9 mouse cellular contexts compared by ENCODE assay signal in the genomic region with DNA sequence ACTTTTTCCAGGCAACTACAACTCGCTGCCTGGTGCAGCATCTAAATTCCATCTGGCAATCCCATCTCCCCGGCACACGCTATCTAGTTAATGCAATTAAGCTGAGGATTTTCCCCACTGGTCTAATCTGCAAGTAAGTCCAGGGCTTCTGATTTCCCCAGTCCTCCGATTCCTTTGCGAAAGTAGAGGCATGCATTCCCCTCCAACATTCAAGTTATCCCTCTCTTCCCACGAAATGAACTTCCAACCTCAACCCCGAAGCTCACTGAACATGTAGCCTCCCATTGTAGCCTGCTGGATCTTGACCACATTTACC. TPM values are rescaled to one million over a fixed set of nuclear protein-coding genes. Genes with fewer than 3 reads are reported as not detected.
DNase-seq lines count a peak whose midpoint lies in the region; ATAC-seq and TF ChIP-seq lines count a peak whose summit lies in the region.
"Had no signal": no experiment of that assay in that cellular context is flagged by ENCODE, and none has a peak within 500 bp of the region (broad histone marks: within the 10 kb centered on the region; RNA-seq: fewer than 3 reads in every experiment).

No protein-coding gene starts in this region.

- peaks cover 64% of the 10 kb centered on the region for H3K27me3 ChIP-seq in heart, embryonic 15.5 days
- H3K27me3 ChIP-seq in hindbrain, embryonic 14.5 days (ENCODE audit: control insufficient read depth, insufficient read depth, low read length), result no peaks in the 10 kb centered on the region
- H3K27me3 ChIP-seq in midbrain, embryonic 15.5 days (replicated peaks), result no peaks in the 10 kb centered on the region

- H3K4me3 ChIP-seq in heart, embryonic 15.5 days, result peak overlapping the region; percentile 62
- H3K4me3 ChIP-seq in cortical plate, adult 2 months (ENCODE audit: insufficient read depth, low read length), result peak overlapping the region; percentile 43
- peak overlapping the region; percentile 87 for H3K4me3 ChIP-seq in hindbrain, embryonic 14.5 days (replicated peaks; ENCODE audit: low read length)
- H3K4me3 ChIP-seq in midbrain, embryonic 15.5 days, result peak overlapping the region; percentile 71

- no peaks in the 10 kb centered on the region for H3K9me3 ChIP-seq in heart, embryonic 15.5 days (replicated peaks)
- H3K9me3 ChIP-seq in hindbrain, embryonic 14.5 days (ENCODE audit: control insufficient read depth, low read length), result no peaks in the 10 kb centered on the region
- H3K9me3 ChIP-seq in midbrain, embryonic 15.5 days, result no peaks in the 10 kb centered on the region

- no peak for ATAC-seq in heart, embryonic 15.5 days (replicated peaks; ENCODE audit: insufficient number of reproducible peaks, insufficient read depth, low FRiP score, low read depth)
- ATAC-seq in hindbrain, embryonic 14.5 days (ENCODE audit: low FRiP score), result no peak
- ATAC-seq in midbrain, embryonic 15.5 days (replicated peaks), result no peak

- no peak for DNase-seq in heart, postnatal 10 days
- peak; percentile 55 for DNase-seq in hindbrain, embryonic 14.5 days (ENCODE audit: low spot score)
- no peak for DNase-seq in right cerebral cortex, postnatal 4 days
- DNase-seq in gastrocnemius, postnatal 25 days, result no peak
- DNase-seq in kidney, adult 9 months, result no peak

- no peak overlapping the region for H3K27ac ChIP-seq in heart, embryonic 15.5 days
- H3K27ac ChIP-seq in cortical plate, adult 2 months (ENCODE audit: insufficient read depth, low read length), result 0 out of 2 replicates have a peak overlapping the region, but pooled peaks have one; percentile 5
- peak overlapping the region; percentile 86 for H3K27ac ChIP-seq in hindbrain, embryonic 14.5 days
- H3K27ac ChIP-seq in midbrain, embryonic 15.5 days, result peak overlapping the region; percentile 95

- 2% methylated on average over 7 of the region's 7 CpGs for WGBS in heart, embryonic 15.5 days
- WGBS in hindbrain, embryonic 14.5 days, result under 1% methylated on average over 7 of the region's 7 CpGs
- WGBS in midbrain, embryonic 15.5 days, result 0% methylated on average over 7 of the region's 7 CpGs

- H3K4me1 ChIP-seq in heart, embryonic 15.5 days (replicated peaks), result peaks cover 29% of the 10 kb centered on the region
- no peaks in the 10 kb centered on the region for H3K4me1 ChIP-seq in cortical plate, adult 2 months (ENCODE audit: control insufficient read depth, insufficient read depth, low read length)
- peaks cover 10% of the 10 kb centered on the region; the same call in 1 of the 2 replicates for H3K4me1 ChIP-seq in hindbrain, embryonic 14.5 days (replicated peaks; ENCODE audit: control insufficient read depth, insufficient read depth, low read length)
- peaks cover 30% of the 10 kb centered on the region for H3K4me1 ChIP-seq in midbrain, embryonic 15.5 days

- H3K36me3 ChIP-seq in heart, embryonic 15.5 days, result no peaks in the 10 kb centered on the region
- no peaks in the 10 kb centered on the region for H3K36me3 ChIP-seq in hindbrain, embryonic 14.5 days (replicated peaks; ENCODE audit: control insufficient read depth, insufficient read depth)
- H3K36me3 ChIP-seq in midbrain, embryonic 15.5 days (replicated peaks), result no peaks in the 10 kb centered on the region
- H3K36me3 ChIP-seq: G1E had no signal

- intact Hi-C loops in heart, postnatal 10 days (cut with DNase I), result loop anchor here (10.0 kb wide), 1 partner anchor 241 kb away; no protein-coding TSS in a partner anchor

- no peak for TF ChIP-seq POLR2A in cortical plate, adult 2 months (IDR thresholded peaks at IDR 0.05; ENCODE audit: extremely low read depth, insufficient read depth, low read length)

- TF ChIP-seq CTCF in cortical plate, adult 2 months (IDR thresholded peaks at IDR 0.05; ENCODE audit: extremely low read depth, insufficient read depth, low read length), result no peak

- no peak overlapping the region for H3K9ac ChIP-seq in heart, embryonic 15.5 days
- peak overlapping the region; percentile 82 for H3K9ac ChIP-seq in hindbrain, embryonic 14.5 days
- H3K9ac ChIP-seq in midbrain, embryonic 15.5 days, result peak overlapping the region; percentile 96

- H3K4me2 ChIP-seq in heart, embryonic 15.5 days, result peak overlapping the region; percentile 85
- H3K4me2 ChIP-seq in hindbrain, embryonic 14.5 days (replicated peaks), result peak overlapping the region; percentile 92
- peak overlapping the region; percentile 88 for H3K4me2 ChIP-seq in midbrain, embryonic 15.5 days

RNA-seq across cellular contexts. Expression of a gene that starts 25.3 kb away (rescaled TPM):
- polyA plus RNA-seq in heart, embryonic 15.5 days (2015; fragmentation: Nextera tagmentation; extraction: Ambion mirVana), result 1.4 and 4.6 TPM in 2 replicates
- total RNA-seq in heart, postnatal 10 days (2021), result 1 to 10 TPM; 1.2 to 2.9 TPM
- polyA plus RNA-seq in cortical plate, adult 2 months (2012; rRNA removed), result 38.6 and 41.1 TPM in 2 replicates
- 172 and 195 TPM in 2 replicates for polyA plus RNA-seq in hindbrain, embryonic 14.5 days (2014; fragmentation: Nextera tagmentation; extraction: Ambion mirVana)
- polyA plus RNA-seq in midbrain, embryonic 15.5 days (2015; fragmentation: Nextera tagmentation; extraction: Ambion mirVana), result 132 and 142 TPM in 2 replicates
- total RNA-seq in gastrocnemius, postnatal 25 days (2021), result under 1 TPM; 0.56 to 0.74 TPM
- polyA plus RNA-seq: G1E had no signal
